Mouse (Mus musculus): ENCODE measurements around the gene Ypel2. TPM values are rescaled to one million over a fixed set of nuclear protein-coding genes. Genes with fewer than 3 reads are reported as not detected.

The Ypel2 gene
- polyA plus RNA-seq, 1 experiment from 2014 or later, result 7.6 TPM

DNA sequence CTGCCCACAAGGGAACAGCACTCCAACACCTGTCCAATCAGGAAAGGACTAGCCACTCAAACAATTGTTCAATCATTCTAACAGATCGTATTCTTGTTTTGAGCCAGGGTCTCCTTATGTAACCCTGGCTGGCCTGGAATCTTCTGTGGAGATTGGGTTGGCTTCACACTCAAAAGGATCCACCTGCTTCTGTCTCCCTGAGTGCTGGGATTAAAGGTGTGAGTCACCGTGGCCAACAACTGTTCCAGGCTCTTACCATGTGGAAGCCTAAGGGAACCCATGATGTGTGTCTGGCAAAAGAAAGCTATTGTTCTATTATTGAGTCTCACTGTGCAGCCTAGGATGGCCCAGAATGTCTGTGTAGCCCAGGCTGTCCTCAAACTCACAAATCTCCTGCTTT is 71.5 kb downstream of the Ypel2 start:
- Histone ChIP-seq H3K9ac (replicated peaks; ENCODE audit: low read length) (no peak overlapping the region), H3K27ac (replicated peaks; ENCODE audit: low read depth, low read length) (no peak overlapping the region), H3K9me3 (replicated peaks; ENCODE audit: control insufficient read depth, low read length) (no peaks in the 10 kb centered on the region), H3K4me3 (ENCODE audit: low read depth, low read length) (no peak overlapping the region), H3K4me1 (ENCODE audit: control insufficient read depth, insufficient read depth, low read length) (no peaks in the 10 kb centered on the region), H3K36me3 (replicated peaks; ENCODE audit: control insufficient read depth, insufficient read depth, low read depth, low read length) (no peaks in the 10 kb centered on the region), H3K4me2 (ENCODE audit: low read depth, low read length) (no peak overlapping the region), H3K27me3 (ENCODE audit: control insufficient read depth, insufficient read depth, low read length) (no peaks in the 10 kb centered on the region)
- 81% methylated on average over 2 of the region's 2 CpGs for WGBS
- ATAC-seq (replicated peaks; ENCODE audit: insufficient number of reproducible peaks, low FRiP score, low TSS enrichment, low read depth), result no peak
- DNase-seq (ENCODE audit: low spot score), result no peak

DNA sequence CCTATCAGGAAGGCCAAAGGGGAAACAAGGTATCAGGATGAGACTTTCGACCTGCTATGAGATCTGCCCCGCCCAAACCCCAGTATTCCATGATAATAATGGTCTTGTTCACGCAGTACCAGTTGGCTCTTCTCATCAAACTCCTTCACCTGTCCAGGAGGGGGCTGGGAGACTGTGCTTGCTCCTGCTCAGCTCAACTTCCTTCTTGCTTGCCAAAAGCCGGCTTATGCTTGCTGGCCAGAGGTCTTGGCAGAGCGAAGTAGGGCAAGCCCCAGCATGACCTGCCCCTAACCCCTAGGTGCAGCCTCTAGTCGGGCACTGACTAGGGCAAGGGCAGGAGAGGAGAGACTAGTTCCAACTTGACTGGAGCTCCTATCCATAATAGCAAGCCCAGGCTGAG is 72.2 kb downstream of the Ypel2 start:
- no peak for ATAC-seq (replicated peaks; ENCODE audit: insufficient number of reproducible peaks, low FRiP score, low TSS enrichment, low read depth)
- H3K9ac ChIP-seq (replicated peaks; ENCODE audit: low read length), result no peak overlapping the region
- H3K4me2 ChIP-seq (ENCODE audit: low read depth, low read length), result no peak overlapping the region
- H3K27me3 ChIP-seq (ENCODE audit: control insufficient read depth, insufficient read depth, low read length), result no peaks in the 10 kb centered on the region
- H3K27ac ChIP-seq (replicated peaks; ENCODE audit: low read depth, low read length), result no peak overlapping the region
- no peaks in the 10 kb centered on the region for H3K36me3 ChIP-seq (replicated peaks; ENCODE audit: control insufficient read depth, insufficient read depth, low read depth, low read length)
- no peaks in the 10 kb centered on the region for H3K4me1 ChIP-seq (ENCODE audit: control insufficient read depth, insufficient read depth, low read length)
- no peaks in the 10 kb centered on the region for H3K9me3 ChIP-seq (replicated peaks; ENCODE audit: control insufficient read depth, low read length)
- no peak overlapping the region for H3K4me3 ChIP-seq (ENCODE audit: low read depth, low read length)
- 81% methylated on average over 6 of the region's 6 CpGs for WGBS
- no peak for DNase-seq (ENCODE audit: low spot score)

GRCm38 (mm10) chr11:86920111-86921080 is 73.1 kb downstream of the Ypel2 start:
- H3K27ac ChIP-seq (replicated peaks; ENCODE audit: low read depth, low read length), result no peak overlapping the region
- H3K4me2 ChIP-seq (ENCODE audit: low read depth, low read length), result no peak overlapping the region
- 64% methylated on average over 20 of the region's 20 CpGs for WGBS
- H3K4me1 ChIP-seq (ENCODE audit: control insufficient read depth, insufficient read depth, low read length), result no peaks in the 10 kb centered on the region
- H3K27me3 ChIP-seq (ENCODE audit: control insufficient read depth, insufficient read depth, low read length), result no peaks in the 10 kb centered on the region
- H3K9me3 ChIP-seq (replicated peaks; ENCODE audit: control insufficient read depth, low read length), result no peaks in the 10 kb centered on the region
- H3K9ac ChIP-seq (replicated peaks; ENCODE audit: low read length), result 0 out of 2 replicates have a peak overlapping the region, but pooled peaks have one; percentile 1
- no peaks in the 10 kb centered on the region for H3K36me3 ChIP-seq (replicated peaks; ENCODE audit: control insufficient read depth, insufficient read depth, low read depth, low read length)
- DNase-seq (ENCODE audit: low spot score) (peak; percentile 11), ATAC-seq (replicated peaks; ENCODE audit: insufficient number of reproducible peaks, low FRiP score, low TSS enrichment, low read depth) (no peak)
- no peak overlapping the region for H3K4me3 ChIP-seq (ENCODE audit: low read depth, low read length)

DNA sequence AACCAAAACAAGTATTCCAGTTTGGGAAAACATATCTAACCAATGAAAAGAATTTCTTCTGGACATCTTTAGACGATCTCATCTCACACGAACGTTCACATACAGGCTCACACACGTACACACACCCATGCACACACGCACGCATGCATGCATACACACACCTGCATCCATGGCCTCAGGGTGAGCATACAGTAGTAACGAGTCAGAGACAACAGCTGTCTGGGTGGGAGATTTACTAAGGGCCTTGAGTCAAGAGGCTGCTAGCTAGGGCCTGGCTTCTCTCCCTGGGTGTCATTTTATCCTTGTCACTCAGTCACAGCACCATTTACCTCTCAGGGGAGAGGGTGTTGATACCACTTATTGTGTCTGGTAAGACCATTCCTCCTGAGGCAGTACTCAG is 74.0 kb downstream of the Ypel2 start:
- Histone ChIP-seq H3K4me3 (ENCODE audit: low read depth, low read length) (no peak overlapping the region), H3K36me3 (replicated peaks; ENCODE audit: control insufficient read depth, insufficient read depth, low read depth, low read length) (no peaks in the 10 kb centered on the region), H3K4me1 (ENCODE audit: control insufficient read depth, insufficient read depth, low read length) (no peaks in the 10 kb centered on the region), H3K27ac (replicated peaks; ENCODE audit: low read depth, low read length) (no peak overlapping the region), H3K27me3 (ENCODE audit: control insufficient read depth, insufficient read depth, low read length) (no peaks in the 10 kb centered on the region), H3K4me2 (ENCODE audit: low read depth, low read length) (no peak overlapping the region), H3K9ac (replicated peaks; ENCODE audit: low read length) (no peak overlapping the region), H3K9me3 (replicated peaks; ENCODE audit: control insufficient read depth, low read length) (no peaks in the 10 kb centered on the region)
- WGBS, result 89% methylated on average over 7 of the region's 7 CpGs
- no peak for ATAC-seq (replicated peaks; ENCODE audit: insufficient number of reproducible peaks, low FRiP score, low TSS enrichment, low read depth)
- DNase-seq (ENCODE audit: low spot score), result no peak

- Histone ChIP-seq H3K9ac (replicated peaks; ENCODE audit: low read length) (no peak overlapping the region), H3K27me3 (ENCODE audit: control insufficient read depth, insufficient read depth, low read length) (no peaks in the 10 kb centered on the region), H3K27ac (replicated peaks; ENCODE audit: low read depth, low read length) (no peak overlapping the region), H3K36me3 (replicated peaks; ENCODE audit: control insufficient read depth, insufficient read depth, low read depth, low read length) (no peaks in the 10 kb centered on the region), H3K4me2 (ENCODE audit: low read depth, low read length) (no peak overlapping the region), H3K9me3 (replicated peaks; ENCODE audit: control insufficient read depth, low read length) (no peaks in the 10 kb centered on the region), H3K4me3 (ENCODE audit: low read depth, low read length) (no peak overlapping the region), H3K4me1 (ENCODE audit: control insufficient read depth, insufficient read depth, low read length) (no peaks in the 10 kb centered on the region)
- ATAC-seq (replicated peaks; ENCODE audit: insufficient number of reproducible peaks, low FRiP score, low TSS enrichment, low read depth) (no peak), DNase-seq (ENCODE audit: low spot score) (no peak)
- WGBS, result 93% methylated on average over 2 of the region's 2 CpGs
Observed at GRCm38 (mm10) chr11:86917536-86917935, 76.0 kb downstream of the Ypel2 start.

GRCm38 (mm10) chr11:86916596-86917249 is 76.8 kb downstream of the Ypel2 start:
- Histone ChIP-seq H3K4me2 (ENCODE audit: low read depth, low read length) (no peak overlapping the region), H3K9ac (replicated peaks; ENCODE audit: low read length) (no peak overlapping the region), H3K27me3 (ENCODE audit: control insufficient read depth, insufficient read depth, low read length) (no peaks in the 10 kb centered on the region), H3K9me3 (replicated peaks; ENCODE audit: control insufficient read depth, low read length) (no peaks in the 10 kb centered on the region), H3K27ac (replicated peaks; ENCODE audit: low read depth, low read length) (no peak overlapping the region), H3K4me3 (ENCODE audit: low read depth, low read length) (no peak overlapping the region), H3K4me1 (ENCODE audit: control insufficient read depth, insufficient read depth, low read length) (no peaks in the 10 kb centered on the region), H3K36me3 (replicated peaks; ENCODE audit: control insufficient read depth, insufficient read depth, low read depth, low read length) (no peaks in the 10 kb centered on the region)
- DNase-seq (ENCODE audit: low spot score) (no peak), ATAC-seq (replicated peaks; ENCODE audit: insufficient number of reproducible peaks, low FRiP score, low TSS enrichment, low read depth) (no peak)
- 86% methylated on average over 8 of the region's 8 CpGs for WGBS

GRCm38 (mm10) chr11:86914329-86914728 is 79.2 kb downstream of the Ypel2 start:
- Histone ChIP-seq H3K27ac (replicated peaks; ENCODE audit: low read depth, low read length) (no peak overlapping the region), H3K27me3 (ENCODE audit: control insufficient read depth, insufficient read depth, low read length) (no peaks in the 10 kb centered on the region), H3K4me1 (ENCODE audit: control insufficient read depth, insufficient read depth, low read length) (no peaks in the 10 kb centered on the region), H3K4me3 (ENCODE audit: low read depth, low read length) (no peak overlapping the region), H3K36me3 (replicated peaks; ENCODE audit: control insufficient read depth, insufficient read depth, low read depth, low read length) (no peaks in the 10 kb centered on the region), H3K9ac (replicated peaks; ENCODE audit: low read length) (no peak overlapping the region), H3K9me3 (replicated peaks; ENCODE audit: control insufficient read depth, low read length) (no peaks in the 10 kb centered on the region), H3K4me2 (ENCODE audit: low read depth, low read length) (no peak overlapping the region)
- ATAC-seq (replicated peaks; ENCODE audit: insufficient number of reproducible peaks, low FRiP score, low TSS enrichment, low read depth) (no peak), DNase-seq (ENCODE audit: low spot score) (no peak)
- 86% methylated on average over 9 of the region's 9 CpGs for WGBS

DNA sequence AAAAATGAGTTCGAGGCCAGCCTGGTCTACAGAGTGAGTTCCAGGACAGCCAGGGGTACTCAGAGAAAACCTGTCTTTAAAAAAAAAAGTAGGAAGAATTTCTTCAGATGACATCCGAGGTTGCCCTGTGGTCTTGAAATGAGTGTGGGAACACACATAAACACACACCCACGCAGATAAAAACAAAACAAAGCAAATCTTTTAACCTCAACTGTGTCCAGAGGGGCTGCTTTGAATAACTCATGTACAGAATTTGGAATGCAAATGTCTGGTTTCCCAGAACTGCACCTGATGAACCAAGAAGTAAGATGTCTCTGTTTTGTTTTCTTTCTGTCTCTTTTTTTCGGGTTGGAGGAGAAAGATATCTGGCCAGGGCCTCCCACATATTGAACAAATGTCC is 83.3 kb downstream of the Ypel2 start:
- Histone ChIP-seq H3K4me2 (ENCODE audit: low read depth, low read length) (no peak overlapping the region), H3K4me3 (ENCODE audit: low read depth, low read length) (no peak overlapping the region), H3K27ac (replicated peaks; ENCODE audit: low read depth, low read length) (no peak overlapping the region), H3K9me3 (replicated peaks; ENCODE audit: control insufficient read depth, low read length) (no peaks in the 10 kb centered on the region), H3K36me3 (replicated peaks; ENCODE audit: control insufficient read depth, insufficient read depth, low read depth, low read length) (no peaks in the 10 kb centered on the region), H3K27me3 (ENCODE audit: control insufficient read depth, insufficient read depth, low read length) (no peaks in the 10 kb centered on the region), H3K9ac (replicated peaks; ENCODE audit: low read length) (no peak overlapping the region), H3K4me1 (ENCODE audit: control insufficient read depth, insufficient read depth, low read length) (no peaks in the 10 kb centered on the region)
- ATAC-seq (replicated peaks; ENCODE audit: insufficient number of reproducible peaks, low FRiP score, low TSS enrichment, low read depth) (no peak), DNase-seq (ENCODE audit: low spot score) (no peak)
- 78% methylated on average over 4 of the region's 4 CpGs for WGBS

Data from embryonic facial prominence, embryonic 11.5 days (tissue).